Mouse (Mus musculus) ES-E14 (cell line): ENCODE measurements around the gene Dync1i2. TPM values are rescaled to one million over a fixed set of nuclear protein-coding genes. Genes with fewer than 3 reads are reported as not detected.
A peak's percentile ranks its signal among the peaks of the same experiment; 100 is the strongest.

ENCODE experiments used
- DNase-seq: peaks from one replicate; pipeline ENCODE4 v3.0.0-alpha.2; 2013; ENCODE audit warnings: low read depth, low spot score
- H3K27ac ChIP-seq: 2 replicates; pipeline ENCODE4 v1.5.1; 2012; ENCODE audit warnings: low read depth, mild to moderate bottlenecking, low read length, moderate library complexity, mixed read lengths; ENCODE audit not compliant: poor library complexity, insufficient read depth, severe bottlenecking
- H3K36me3 ChIP-seq: 2 replicates; pipeline ENCODE4 v1.6.1; 2012; ENCODE audit warnings: mild to moderate bottlenecking, low read length, moderate library complexity, mixed read lengths; ENCODE audit not compliant: control insufficient read depth, poor library complexity, insufficient read depth, severe bottlenecking
- H3K4me1 ChIP-seq, 2 experiments: fragments of 150-350 bp in 1 of 2; sonication (generic) in 1 of 2; 2 replicates each; pipeline ENCODE4 v1.6.1; 2012; ENCODE audit warnings: low read length in 2 of 2, mild to moderate bottlenecking in 1 of 2, mixed read lengths in 1 of 2; ENCODE audit not compliant: control insufficient read depth in 2 of 2, insufficient read depth in 2 of 2, poor library complexity in 1 of 2
- H3K4me3 ChIP-seq, 2 experiments: fragments of 150-350 bp in 1 of 2; sonication (generic) in 1 of 2; 2 replicates each; pipeline ENCODE4 v1.5.1; 2012; ENCODE audit warnings: low read length in 2 of 2, low read depth in 1 of 2, mild to moderate bottlenecking in 1 of 2, mixed read lengths in 1 of 2; ENCODE audit not compliant: insufficient read depth in 1 of 2, poor library complexity in 1 of 2, severe bottlenecking in 1 of 2
- H3K9ac ChIP-seq: 2 replicates; pipeline ENCODE4 v1.6.1; 2012; ENCODE audit warnings: low read depth, mild to moderate bottlenecking, low read length, mixed read lengths; ENCODE audit not compliant: poor library complexity, insufficient read depth, severe bottlenecking
- H3K9me3 ChIP-seq: fragments of 150-350 bp; sonication (generic); 2 replicates; pipeline ENCODE4 v1.6.1; 2012; ENCODE audit warnings: low read depth, mild to moderate bottlenecking, low read length; ENCODE audit not compliant: control insufficient read depth, insufficient read depth
- CHD2 ChIP-seq: IDR thresholded peaks from 2 replicates; pipeline ENCODE4 v1.6.1; 2014; ENCODE audit warnings: mild to moderate bottlenecking, low read depth, low read length, inconsistent platforms
- HCFC1 ChIP-seq: IDR thresholded peaks from 2 replicates; pipeline ENCODE4 v1.6.1; 2012; ENCODE audit warnings: low read length, inconsistent platforms, borderline replicate concordance; ENCODE audit not compliant: insufficient read depth
- MAFK ChIP-seq: IDR thresholded peaks from 2 replicates; pipeline ENCODE4 v1.6.1; 2014; ENCODE audit warnings: mild to moderate bottlenecking, low read depth, low read length, inconsistent platforms; ENCODE audit not compliant: insufficient read depth
- ZC3H11A ChIP-seq: IDR thresholded peaks from 2 replicates; pipeline ENCODE4 v1.6.1; 2012; ENCODE audit warnings: low read depth, mild to moderate bottlenecking, inconsistent platforms, low read length, borderline replicate concordance
- ZNF384 ChIP-seq: IDR thresholded peaks from 2 replicates; pipeline ENCODE4 v1.6.1; 2012; ENCODE audit warnings: low read depth, low read length, inconsistent platforms
- in situ Hi-C, 2 experiments: fragments of 600-800 bp; cut with MboI; formaldehyde crosslinking; loops; one replicate each; pipeline ENCODE4 v1.15.1; 2025; ENCODE audit warnings: low sequenced_read_pairs in 2 of 2, inconsistent platforms in 1 of 2; ENCODE audit not compliant: unreplicated experiment in 2 of 2
- total RNA-seq: library from RNA; depleted of rRNA; stranded (reverse); fragments of 300-350 nt; gene quantifications from 2 replicates; pipeline ENCODE4 v1.2.3, GENCODE M21; 2012

Dync1i2 gene
- total RNA-seq, 1 experiment = 38.6 TPM

DNA sequence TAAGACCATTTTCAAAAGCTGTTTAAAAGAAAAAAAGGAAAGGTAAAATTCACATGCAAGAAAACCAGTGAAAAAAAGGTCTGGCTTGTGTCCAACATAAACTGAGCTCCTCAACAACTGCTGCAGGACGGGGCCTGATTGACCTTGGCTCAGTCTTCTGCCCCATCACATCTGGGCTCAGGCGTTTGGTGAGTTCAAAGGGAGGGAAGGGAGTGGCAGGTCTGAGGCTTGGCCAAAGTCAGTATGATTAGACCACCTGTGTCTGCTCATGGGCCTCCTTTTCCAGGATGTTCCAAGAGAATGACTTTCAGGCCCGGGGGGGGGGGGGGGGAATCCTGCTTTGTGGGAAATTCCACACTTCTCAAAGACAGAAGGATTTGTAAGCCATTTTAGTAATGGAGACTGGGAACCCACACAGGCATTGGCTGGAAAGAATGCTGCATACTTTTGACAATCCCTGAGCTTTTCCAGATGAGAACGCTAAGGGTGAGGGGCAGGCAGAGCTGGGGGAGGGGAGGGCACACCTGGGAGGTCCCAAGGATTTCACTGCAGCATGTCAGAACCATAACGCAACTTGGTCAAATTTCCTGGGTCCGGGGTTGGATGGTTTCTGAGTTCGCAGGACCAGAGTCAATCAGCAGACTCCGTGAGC is 30.8 kb upstream of the Dync1i2 start:
- Histone ChIP-seq H3K9me3 (no peaks in the 10 kb centered on the region), H3K27ac (no peak overlapping the region), H3K4me1 (peaks cover 0 to 11% of the 10 kb centered on the region in 2 experiments; a peak in 2 of 4 replicates), H3K9ac (no peak overlapping the region), H3K36me3 (no peaks in the 10 kb centered on the region), H3K4me3 (peak overlapping the region in 1 of 2 experiments; percentile 1; a peak in 1 of 4 replicates)
- in situ Hi-C loops = no loop called here
- DNase-seq = peak; percentile 48
- TF ChIP-seq ZC3H11A (no peak), HCFC1 (no peak), MAFK (no peak), ZNF384 (no peak), CHD2 (no peak)

DNA sequence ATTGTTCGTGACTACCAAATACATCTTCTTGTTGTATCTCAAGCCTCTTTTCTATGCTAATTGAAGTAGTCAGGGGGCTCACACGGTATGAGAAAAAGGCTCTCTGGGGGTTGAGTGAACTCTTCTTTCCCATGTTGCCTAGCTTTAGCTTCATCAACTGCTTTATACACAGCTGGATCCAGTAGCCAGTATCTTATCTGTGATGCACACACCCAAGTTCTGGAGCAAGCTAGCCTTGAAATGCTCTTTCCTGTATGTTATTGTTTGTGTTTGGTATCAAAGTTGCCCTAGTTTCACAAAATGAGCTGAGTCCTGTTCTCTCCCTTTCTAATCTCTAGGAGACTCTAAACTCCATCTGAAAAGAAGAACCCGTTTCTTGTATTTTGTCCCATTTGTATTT is 23.6 kb upstream of the Dync1i2 start:
- H3K9me3 ChIP-seq = no peaks in the 10 kb centered on the region
- no peak for TF ChIP-seq ZNF384
- TF ChIP-seq ZC3H11A = no peak
- no peak for TF ChIP-seq CHD2
- no peak for TF ChIP-seq MAFK
- no peak for TF ChIP-seq HCFC1
- no peak overlapping the region for H3K9ac ChIP-seq
- in situ Hi-C loops = no loop called here
- H3K36me3 ChIP-seq = no peaks in the 10 kb centered on the region
- H3K4me3 ChIP-seq = no peak overlapping the region
- H3K4me1 ChIP-seq = peaks cover 13 to 15% of the 10 kb centered on the region in 2 experiments
- DNase-seq = no peak
- H3K27ac ChIP-seq = no peak overlapping the region

DNA sequence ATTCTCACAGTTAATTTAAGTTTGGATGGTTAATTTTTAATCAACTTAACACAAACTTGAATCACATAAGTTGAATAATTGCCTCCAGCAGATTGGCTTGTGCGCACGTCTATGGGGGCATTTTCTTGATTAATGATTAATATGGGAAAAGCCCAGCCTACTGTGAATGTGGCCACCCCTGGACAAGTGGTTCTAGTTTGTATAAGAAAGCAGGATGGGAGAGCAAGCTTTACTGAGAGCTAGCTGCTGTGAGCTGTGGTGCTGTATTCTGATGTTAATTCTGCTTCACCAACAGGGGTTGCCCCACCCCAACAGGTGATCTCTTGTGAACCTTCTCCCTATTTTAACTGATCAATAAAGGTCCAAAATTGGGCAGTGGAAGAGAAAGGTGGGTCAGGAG is 22.6 kb upstream of the Dync1i2 start:
- no peak overlapping the region for H3K9ac ChIP-seq
- TF ChIP-seq MAFK = no peak
- no peak for TF ChIP-seq HCFC1
- TF ChIP-seq ZNF384 = no peak
- no peak for TF ChIP-seq ZC3H11A
- no peak for TF ChIP-seq CHD2
- H3K4me1 ChIP-seq = peaks cover 12 to 13% of the 10 kb centered on the region in 2 experiments
- DNase-seq = no peak
- no peaks in the 10 kb centered on the region for H3K36me3 ChIP-seq
- H3K9me3 ChIP-seq = no peaks in the 10 kb centered on the region
- no peak overlapping the region; the same call in 1 of the 2 replicates for H3K27ac ChIP-seq
- H3K4me3 ChIP-seq = no peak overlapping the region
- in situ Hi-C loops = no loop called here

DNA sequence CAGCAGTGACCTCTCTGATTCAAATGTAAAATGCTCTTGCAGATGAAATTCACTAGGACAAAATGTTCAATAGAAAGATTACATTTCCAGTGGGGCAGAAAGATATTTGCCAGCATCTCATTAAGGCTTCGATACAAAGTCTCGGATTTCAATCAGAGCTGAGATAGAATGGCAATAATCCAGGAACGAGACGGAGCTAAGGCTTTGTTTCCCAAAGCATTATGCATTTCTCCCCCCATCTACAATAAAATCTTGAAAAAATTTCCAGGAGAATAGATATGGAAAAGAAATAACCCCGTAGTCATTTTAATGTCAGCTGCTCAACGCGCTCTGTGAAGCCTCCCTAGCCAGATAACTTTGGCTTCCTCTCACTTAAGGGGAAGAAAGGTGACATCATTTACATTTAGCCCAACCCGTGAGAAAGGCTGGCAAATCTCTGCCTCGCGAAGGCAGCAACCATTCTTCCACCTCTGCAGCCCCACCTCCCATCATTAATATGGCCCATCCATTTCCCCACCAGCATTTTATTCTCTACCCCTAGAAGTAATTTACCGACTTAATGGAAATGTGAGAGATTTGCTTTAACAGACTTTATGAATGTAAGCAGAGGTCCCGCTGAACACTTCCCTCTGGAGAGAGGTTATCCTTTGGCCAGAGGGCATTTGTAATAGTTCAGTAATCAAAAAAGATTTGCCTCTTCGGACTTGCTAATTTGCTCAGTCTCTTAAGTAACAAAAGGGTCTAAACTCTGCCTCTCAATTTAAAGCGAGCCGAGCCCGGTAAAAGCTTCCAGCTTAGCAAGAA is 19.9 kb upstream of the Dync1i2 start:
- in situ Hi-C loops = no loop called here
- TF ChIP-seq CHD2 (no peak), ZC3H11A (no peak), MAFK (no peak), ZNF384 (no peak), HCFC1 (no peak)
- no peak for DNase-seq
- no peak overlapping the region for H3K4me3 ChIP-seq
- peaks cover 12 to 13% of the 10 kb centered on the region in 2 experiments for H3K4me1 ChIP-seq
- no peaks in the 10 kb centered on the region for H3K9me3 ChIP-seq
- H3K27ac ChIP-seq = no peak overlapping the region
- H3K9ac ChIP-seq = no peak overlapping the region
- no peaks in the 10 kb centered on the region for H3K36me3 ChIP-seq
